Mouse (Mus musculus): ENCODE data around the gene Lrrc46. TPM values are rescaled to one million over a fixed set of nuclear protein-coding genes. Genes with fewer than 3 reads are reported as not detected.

The Lrrc46 gene
- polyA plus RNA-seq, 1 experiment from 2014 or later, result 0.17 TPM

Other genes starting within 250 kb of the Lrrc46 start
- gene Nfe2l1, start 211.4 kb downstream of the Lrrc46 start, polyA plus RNA-seq (2018), result 85.5 to 118 TPM (median 95.5 TPM) in 3 replicates
- 11.9 to 23.0 TPM (median 16.0 TPM) in 3 replicates for gene Copz2, start 191.5 kb downstream of the Lrrc46 start, polyA plus RNA-seq (2018)
- 15.0 to 17.0 TPM (median 16.0 TPM) in 3 replicates for gene Cdk5rap3, start 124.9 kb downstream of the Lrrc46 start, polyA plus RNA-seq (2018)
- 0.19 TPM in 1 of 3 replicates, not detected in the others for gene Prr15l, start 113.3 kb downstream of the Lrrc46 start, polyA plus RNA-seq (2018)
- 15.4 to 17.0 TPM (median 15.6 TPM) in 3 replicates for gene Pnpo, start 97.4 kb downstream of the Lrrc46 start, polyA plus RNA-seq (2018)
- 10.9 to 20.7 TPM (median 12.1 TPM) in 3 replicates for gene Sp2, start 58.4 kb downstream of the Lrrc46 start, polyA plus RNA-seq (2018)
- gene Sp6, start 28.0 kb downstream of the Lrrc46 start, polyA plus RNA-seq (2018), result 0.09 TPM in 1 of 3 replicates, not detected in the others
- 0.57 to 3.6 TPM (median 1.3 TPM) in 3 replicates for gene Scrn2, start 11.5 kb downstream of the Lrrc46 start, polyA plus RNA-seq (2018)
- gene Mrpl10, start 153 bp upstream of the Lrrc46 start, polyA plus RNA-seq (2018), result 25.6 to 38.5 TPM (median 31.8 TPM) in 3 replicates
- gene Osbpl7, start 9.2 kb upstream of the Lrrc46 start, polyA plus RNA-seq (2018), result 6.4 to 9.7 TPM (median 9.5 TPM) in 3 replicates
- 0.09 TPM in 1 of 3 replicates, not detected in the others for gene Tbx21, start 73.9 kb upstream of the Lrrc46 start, polyA plus RNA-seq (2018)
- 21.0 to 27.3 TPM (median 25.6 TPM) in 3 replicates for gene Tbkbp1, start 110.1 kb upstream of the Lrrc46 start, polyA plus RNA-seq (2018)
- 63.7 to 139 TPM (median 123 TPM) in 3 replicates for gene Kpnb1, start 146.5 kb upstream of the Lrrc46 start, polyA plus RNA-seq (2018)
- gene Npepps, start 239.2 kb upstream of the Lrrc46 start, polyA plus RNA-seq (2018), result 33.4 to 65.0 TPM (median 53.5 TPM) in 3 replicates

Measured in macrophage (primary cell).